Mouse (Mus musculus) lung, postnatal 0 days (tissue): ENCODE measurements at regions not wholly inside any gene's neighbourhood (a gene's known extent, or its start where the extent isn't known, plus 50 kb on each side); places are given as distances from the start of the nearest gene placed in this dataset.

Experiments
- ATAC-seq: fragments of 200-750 bp; cut with Nextera tagmentation; 2 replicates; pipeline ENCODE4 v1.8.0; 2017; ENCODE audit warnings: moderate library complexity
- DNase-seq: peaks from one replicate; pipeline ENCODE4 v3.0.0-alpha.2; 2016; ENCODE audit warnings: low spot score
- H3K27ac ChIP-seq: fragments of 300-500 bp; sonication (generic); 2 replicates; pipeline ENCODE4 v1.5.1; 2014; ENCODE audit warnings: antibody characterized with exemption, mild to moderate bottlenecking, low read length, mixed read lengths
- H3K27me3 ChIP-seq: fragments of 300-500 bp; sonication (generic); replicated peaks from 2 replicates; pipeline ENCODE4 v1.6.1; 2014; ENCODE audit warnings: low read length, mixed read lengths; ENCODE audit not compliant: insufficient read depth
- H3K36me3 ChIP-seq: fragments of 300-500 bp; sonication (generic); 2 replicates; pipeline ENCODE4 v1.6.1; 2014; ENCODE audit warnings: low read length, mixed read lengths; ENCODE audit not compliant: insufficient read depth
- H3K4me1 ChIP-seq: fragments of 300-500 bp; sonication (generic); 2 replicates; pipeline ENCODE4 v1.6.1; 2014; ENCODE audit warnings: antibody characterized with exemption, low read depth, low read length, mixed read lengths; ENCODE audit not compliant: insufficient read depth
- H3K4me2 ChIP-seq: fragments of 300-500 bp; sonication (generic); replicated peaks from 2 replicates; pipeline ENCODE4 v1.6.1; 2014; ENCODE audit warnings: low read depth, mild to moderate bottlenecking, low read length, moderate library complexity, mixed read lengths
- H3K4me3 ChIP-seq: fragments of 300-500 bp; sonication (generic); 2 replicates; pipeline ENCODE4 v1.5.1; 2014; ENCODE audit warnings: low read depth, low read length
- H3K9ac ChIP-seq: fragments of 300-500 bp; sonication (generic); replicated peaks from 2 replicates; pipeline ENCODE4 v1.6.1; 2014; ENCODE audit warnings: low read depth, mild to moderate bottlenecking
- H3K9me3 ChIP-seq: fragments of 300-500 bp; sonication (generic); 2 replicates; pipeline ENCODE4 v1.6.1; 2016; ENCODE audit warnings: low read length, mixed read lengths
- CTCF ChIP-seq: IDR thresholded peaks from 2 replicates; pipeline ENCODE4 v1.5.1; 2016; ENCODE audit warnings: antibody characterized with exemption, mild to moderate bottlenecking
- EP300 ChIP-seq: IDR thresholded peaks from 2 replicates; pipeline ENCODE4 v1.6.1; 2016; ENCODE audit warnings: antibody characterized with exemption, mild to moderate bottlenecking, control low read depth
- WGBS: fragments of 180-500 bp; shearing (Covaris S2); extraction: QIAGEN DNeasy Blood & Tissue Kit; methylation state at CpG from one replicate; pipeline ENCODE4 v1.1.7; 2014; 5-methylcytosine and 5-hydroxymethylcytosine counted together

DNA sequence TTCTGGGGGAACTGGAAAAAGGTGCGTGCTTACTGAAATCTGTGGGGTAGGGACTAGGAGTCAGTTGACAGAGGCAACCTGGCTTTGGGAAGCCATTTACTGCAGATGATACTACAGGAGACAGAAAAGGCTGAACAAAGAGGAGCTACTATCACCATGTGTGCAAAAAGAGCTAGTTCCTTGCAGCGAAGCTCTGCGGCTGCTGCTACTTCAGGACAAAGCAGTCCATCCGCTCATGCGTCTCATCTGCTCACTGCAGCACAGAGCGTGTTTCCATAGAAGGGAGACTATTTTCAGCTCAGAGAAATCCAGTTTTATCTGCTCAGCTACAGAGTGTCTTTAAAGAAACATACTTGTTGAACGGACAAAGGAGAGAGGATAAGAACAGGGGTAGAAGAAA lies 817.7 kb downstream of the Sorcs1 start:
- H3K27me3 ChIP-seq = no peaks in the 10 kb centered on the region
- no peaks in the 10 kb centered on the region for H3K9me3 ChIP-seq
- no peak overlapping the region for H3K27ac ChIP-seq
- TF ChIP-seq EP300 (no peak), CTCF (no peak)
- H3K4me3 ChIP-seq = no peak overlapping the region
- H3K4me2 ChIP-seq = no peak overlapping the region
- DNase-seq (no peak), ATAC-seq (no peak)
- H3K36me3 ChIP-seq = no peaks in the 10 kb centered on the region
- WGBS = 76% methylated on average over 7 of the region's 7 CpGs
- no peaks in the 10 kb centered on the region for H3K4me1 ChIP-seq
- H3K9ac ChIP-seq = no peak overlapping the region

DNA sequence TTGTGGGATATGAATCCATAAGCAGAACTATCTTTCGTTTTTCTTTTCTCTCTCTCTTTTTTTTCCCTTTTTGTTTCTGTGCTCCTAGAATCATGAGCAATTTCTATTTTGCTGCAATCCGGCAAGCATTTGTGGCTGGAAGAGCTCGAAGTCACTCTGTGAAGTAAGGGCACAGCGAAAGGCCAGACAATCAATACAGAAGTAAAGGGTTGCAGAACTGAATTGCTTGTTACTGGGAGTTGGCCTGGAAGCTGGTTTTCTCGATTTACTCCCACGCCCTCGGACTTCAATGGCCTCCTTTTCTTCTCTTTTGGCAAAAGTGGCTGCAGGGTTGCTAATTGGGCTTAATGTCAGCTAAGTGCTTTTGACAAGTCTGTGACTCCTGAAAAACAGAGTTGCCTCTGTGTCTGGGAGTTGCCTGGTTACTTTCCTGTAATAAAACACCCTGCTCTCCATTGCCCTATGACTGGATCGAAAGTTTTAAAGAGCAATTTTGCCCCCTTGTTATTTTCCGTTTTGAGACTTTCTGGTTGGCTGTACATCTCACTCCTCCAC lies 822.9 kb downstream of the Sorcs1 start:
- Histone ChIP-seq H3K4me1 (no peaks in the 10 kb centered on the region), H3K4me3 (no peak overlapping the region), H3K9me3 (no peaks in the 10 kb centered on the region), H3K4me2 (no peak overlapping the region), H3K36me3 (no peaks in the 10 kb centered on the region), H3K27me3 (no peaks in the 10 kb centered on the region), H3K27ac (no peak overlapping the region), H3K9ac (no peak overlapping the region)
- no peak for ATAC-seq
- DNase-seq = no peak
- TF ChIP-seq CTCF (no peak), EP300 (no peak)
- 69% methylated on average over 9 of the region's 9 CpGs for WGBS

DNA sequence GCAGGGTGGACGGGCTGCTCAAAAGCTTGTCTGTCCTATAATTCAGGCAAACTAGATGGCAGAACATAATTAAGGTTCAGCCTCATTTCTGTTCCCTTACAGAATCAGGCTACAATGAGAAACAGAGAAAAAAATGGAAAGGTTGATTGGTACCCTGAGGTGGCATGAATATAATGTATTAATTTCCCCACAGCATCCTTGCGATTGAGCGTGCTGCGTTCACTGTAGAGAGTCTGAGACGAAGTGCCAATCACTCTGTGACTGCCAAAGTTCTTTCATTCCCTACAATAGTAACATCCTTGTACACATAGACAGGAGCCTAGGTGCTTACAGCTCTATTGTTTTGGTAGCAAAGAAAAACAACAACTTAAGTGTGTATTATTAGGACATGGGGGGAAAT lies 836.5 kb downstream of the Sorcs1 start:
- TF ChIP-seq CTCF (no peak), EP300 (no peak)

DNA sequence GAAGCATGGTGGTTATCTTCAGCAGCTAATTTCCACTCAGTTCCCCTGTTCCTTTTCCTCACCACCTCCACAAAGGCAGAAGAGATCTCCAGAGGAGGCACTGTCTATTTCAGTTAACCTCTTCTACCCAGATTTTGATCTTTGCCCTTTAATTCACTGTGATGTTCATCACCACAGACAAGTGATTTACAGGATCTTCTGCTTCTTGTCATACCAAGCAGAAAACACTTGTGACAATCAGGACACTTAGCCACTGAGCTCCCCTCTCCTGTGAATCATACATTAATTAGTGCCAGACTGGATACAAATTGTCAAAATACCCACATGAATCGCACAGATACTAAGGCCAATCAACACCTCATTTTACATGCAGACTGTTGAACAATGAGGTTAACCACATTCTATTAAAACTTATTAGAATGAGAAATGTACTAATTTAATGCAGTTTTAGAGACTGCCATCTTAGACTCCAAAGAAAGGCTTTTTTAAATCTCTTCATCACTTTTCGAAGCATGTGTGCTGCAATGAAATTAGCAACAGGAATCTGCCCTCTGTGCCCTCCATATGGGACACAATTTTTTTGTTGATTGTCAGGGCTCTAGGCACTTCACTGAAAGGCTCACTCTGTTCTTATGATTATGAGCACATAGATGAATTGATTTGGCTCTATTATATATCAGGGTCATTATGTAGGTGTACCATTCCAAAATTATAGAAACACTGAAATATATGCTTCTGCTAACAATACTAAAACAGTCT lies 839.1 kb downstream of the Sorcs1 start:
- no peaks in the 10 kb centered on the region for H3K27me3 ChIP-seq
- H3K36me3 ChIP-seq = no peaks in the 10 kb centered on the region
- H3K4me1 ChIP-seq = no peaks in the 10 kb centered on the region
- no peak overlapping the region for H3K4me2 ChIP-seq
- H3K27ac ChIP-seq = no peak overlapping the region
- H3K9me3 ChIP-seq = no peaks in the 10 kb centered on the region
- H3K9ac ChIP-seq = no peak overlapping the region
- H3K4me3 ChIP-seq = no peak overlapping the region
- 74% methylated on average over 2 of the region's 2 CpGs for WGBS
- no peak for ATAC-seq
- TF ChIP-seq EP300 (no peak), CTCF (no peak)
- DNase-seq = no peak

More for the DNA sequence above, 836.5 kb downstream of the Sorcs1 start:
- Histone ChIP-seq H3K27me3 (no peaks in the 10 kb centered on the region), H3K9ac (no peak overlapping the region), H3K4me2 (no peak overlapping the region), H3K4me1 (no peaks in the 10 kb centered on the region), H3K36me3 (no peaks in the 10 kb centered on the region), H3K9me3 (no peaks in the 10 kb centered on the region), H3K4me3 (no peak overlapping the region), H3K27ac (no peak overlapping the region)
- WGBS = 88% methylated on average over 5 of the region's 5 CpGs
- DNase-seq (no peak), ATAC-seq (no peak)

DNA sequence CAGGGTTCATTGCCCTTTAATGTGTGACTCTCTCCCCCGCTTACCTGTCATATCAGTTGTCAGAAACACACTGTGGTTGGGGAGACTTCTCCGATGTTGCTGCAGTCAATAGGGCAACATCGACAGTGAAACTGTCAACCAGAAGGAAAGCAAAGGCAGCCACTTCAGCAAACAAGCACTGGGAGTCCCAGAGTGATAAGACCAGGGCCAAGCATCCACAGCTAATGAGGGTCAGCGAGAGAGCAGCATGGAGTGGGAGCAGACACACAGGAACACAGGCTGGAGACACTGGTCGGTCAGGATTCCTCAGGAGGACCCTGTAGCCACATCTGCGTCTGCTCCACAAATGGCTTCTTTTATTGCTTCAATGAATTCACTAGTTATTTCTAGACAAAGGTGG lies 847.5 kb downstream of the Sorcs1 start:
- H3K9me3 ChIP-seq = no peaks in the 10 kb centered on the region
- H3K27ac ChIP-seq = no peak overlapping the region
- no peaks in the 10 kb centered on the region for H3K4me1 ChIP-seq
- ATAC-seq = no peak
- no peaks in the 10 kb centered on the region for H3K27me3 ChIP-seq
- no peak overlapping the region for H3K9ac ChIP-seq
- no peak for DNase-seq
- no peak overlapping the region for H3K4me2 ChIP-seq
- TF ChIP-seq CTCF (no peak), EP300 (no peak)
- H3K36me3 ChIP-seq = no peaks in the 10 kb centered on the region
- H3K4me3 ChIP-seq = no peak overlapping the region
- WGBS = 14% methylated on average over 6 of the region's 6 CpGs

DNA sequence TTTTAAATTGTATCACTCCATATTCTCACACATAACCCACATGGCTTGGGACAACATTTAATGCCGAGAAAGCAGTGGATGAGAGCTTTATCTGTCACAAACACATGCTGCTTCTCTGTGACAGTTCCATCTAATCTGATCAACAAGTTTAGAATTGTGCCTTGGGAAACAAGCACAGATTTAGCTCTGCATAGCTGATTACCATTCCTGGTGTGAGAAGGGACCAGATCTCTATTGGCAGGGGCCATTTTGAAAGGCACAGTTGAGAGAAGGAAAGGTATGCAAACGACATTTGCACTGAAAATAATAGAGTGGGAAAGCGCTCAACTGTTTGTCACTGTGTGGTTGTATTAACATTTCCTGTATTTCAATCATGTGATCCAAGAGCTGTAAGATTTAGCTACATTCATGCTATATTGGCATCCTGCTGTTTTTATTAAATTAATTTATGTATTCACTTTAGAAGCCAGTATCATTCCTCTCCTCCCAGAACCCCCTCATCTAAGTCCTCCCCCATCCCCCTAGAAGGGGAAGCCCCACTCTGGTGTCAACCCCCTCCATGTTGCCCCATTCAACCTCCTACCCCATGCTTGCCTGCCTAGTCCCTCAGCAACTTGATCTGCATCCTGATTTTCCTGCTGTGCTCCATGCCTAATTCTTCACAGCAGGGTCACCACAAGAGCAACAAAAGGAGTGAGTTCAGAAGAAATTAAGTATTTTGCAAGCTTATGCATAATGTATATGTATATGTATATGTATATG lies 872.6 kb downstream of the Sorcs1 start:
- Histone ChIP-seq H3K9ac (no peak overlapping the region), H3K4me3 (no peak overlapping the region), H3K9me3 (no peaks in the 10 kb centered on the region), H3K27me3 (no peaks in the 10 kb centered on the region), H3K4me2 (no peak overlapping the region), H3K4me1 (no peaks in the 10 kb centered on the region), H3K36me3 (no peaks in the 10 kb centered on the region), H3K27ac (no peak overlapping the region)
- WGBS = 53% methylated on average over 3 of the region's 3 CpGs
- DNase-seq (no peak), ATAC-seq (no peak)
- TF ChIP-seq CTCF (no peak), EP300 (no peak)
